Mouse (Mus musculus): ENCODE measurements at regions not wholly inside any gene's neighbourhood (a gene's known extent, or its start where the extent isn't known, plus 50 kb on each side); places are given as distances from the start of the nearest gene placed in this dataset.

- DNase-seq: no peak
Observed at GRCm38 (mm10) chr4:124147276-124147675, 229.5 kb upstream of the 4930535I16Rik start.

GRCm38 (mm10) chr4:124146135-124146534, 228.3 kb upstream of the 4930535I16Rik start:
- DNase-seq: no peak

DNA sequence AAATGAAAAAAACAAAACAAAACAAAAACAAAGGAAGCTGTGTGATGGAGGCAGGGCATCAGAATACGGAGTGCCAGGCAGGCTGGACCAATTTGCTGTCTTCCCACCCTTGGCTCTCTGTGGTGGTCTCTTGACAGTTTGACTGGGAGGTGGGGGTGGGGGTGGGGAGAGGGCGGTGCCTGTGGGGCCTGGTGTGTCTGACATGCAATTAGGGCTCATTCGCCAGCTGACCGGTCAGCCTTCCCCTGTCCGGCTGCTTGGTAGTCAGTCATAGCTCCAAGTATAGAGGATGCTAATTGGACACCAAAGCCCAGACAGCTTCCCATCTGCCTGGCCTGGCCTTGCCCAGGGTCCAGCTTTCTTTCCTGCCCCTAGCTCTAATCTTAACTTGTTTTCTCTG, 225.8 kb upstream of the 4930535I16Rik start:
- no peak for DNase-seq

- no peak for DNase-seq
Observed at GRCm38 (mm10) chr4:124143226-124143625, 225.4 kb upstream of the 4930535I16Rik start.

- DNase-seq: peak; percentile 81
Observed at GRCm38 (mm10) chr4:124142083-124142482, 224.3 kb upstream of the 4930535I16Rik start.

- DNase-seq: no peak
Observed at GRCm38 (mm10) chr4:124135165-124135470, 217.3 kb upstream of the 4930535I16Rik start.

- DNase-seq: no peak
Observed at GRCm38 (mm10) chr4:124134341-124135164, 216.7 kb upstream of the 4930535I16Rik start.

- peak; percentile 36 for DNase-seq
Observed at GRCm38 (mm10) chr4:124130946-124131345, 213.1 kb upstream of the 4930535I16Rik start.

DNA sequence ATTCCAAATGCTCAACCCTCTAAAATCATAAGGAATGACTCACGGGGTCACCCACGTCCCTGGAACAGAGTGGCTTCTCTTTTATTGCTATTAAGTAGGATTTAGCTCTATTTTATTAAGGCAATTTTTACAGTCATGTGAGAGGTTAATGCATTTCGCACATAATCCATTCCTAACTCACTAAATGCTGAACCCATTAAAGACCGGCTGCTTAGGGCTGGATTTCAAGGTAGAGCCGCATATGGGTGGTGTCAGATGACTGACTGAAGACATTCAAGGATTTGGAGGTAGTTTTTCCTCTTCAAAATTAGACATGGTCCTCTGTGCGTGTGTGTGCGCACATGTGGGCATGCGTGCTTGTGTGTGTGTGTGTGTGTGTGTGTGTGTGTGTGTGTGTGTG, 208.4 kb upstream of the 4930535I16Rik start:
- DNase-seq: no peak

GRCm38 (mm10) chr4:124120334-124120733, 202.5 kb upstream of the 4930535I16Rik start:
- DNase-seq: no peak

GRCm38 (mm10) chr4:124113856-124114345, 196.1 kb upstream of the 4930535I16Rik start:
- DNase-seq: no peak

- DNase-seq: peak; percentile 54
Observed at GRCm38 (mm10) chr4:124110705-124111104, 192.9 kb upstream of the 4930535I16Rik start.

DNA sequence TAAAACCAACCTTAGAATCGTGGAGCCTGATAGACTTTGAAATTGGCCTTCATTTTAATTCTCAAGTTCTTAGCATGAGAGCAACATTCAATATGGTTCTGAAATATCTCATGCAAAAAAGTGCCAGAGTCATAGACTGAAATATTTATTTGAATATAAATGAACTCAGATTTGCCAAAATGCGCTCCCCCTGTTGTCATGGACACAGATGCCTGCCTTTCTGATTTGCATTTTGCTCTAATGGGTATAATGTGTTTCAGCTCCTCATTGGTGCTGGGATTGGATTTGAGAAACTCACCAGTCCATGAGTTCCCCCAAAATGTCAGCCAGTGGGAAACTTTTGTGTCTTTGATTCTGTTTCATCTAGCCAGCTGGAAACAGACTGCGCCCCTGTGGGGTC, 191.5 kb upstream of the 4930535I16Rik start:
- DNase-seq: no peak

GRCm38 (mm10) chr4:124102684-124103083, 184.9 kb upstream of the 4930535I16Rik start:
- peak; percentile 63 for DNase-seq

GRCm38 (mm10) chr4:124086801-124087200, 169.0 kb upstream of the 4930535I16Rik start:
- no peak for DNase-seq

DNA sequence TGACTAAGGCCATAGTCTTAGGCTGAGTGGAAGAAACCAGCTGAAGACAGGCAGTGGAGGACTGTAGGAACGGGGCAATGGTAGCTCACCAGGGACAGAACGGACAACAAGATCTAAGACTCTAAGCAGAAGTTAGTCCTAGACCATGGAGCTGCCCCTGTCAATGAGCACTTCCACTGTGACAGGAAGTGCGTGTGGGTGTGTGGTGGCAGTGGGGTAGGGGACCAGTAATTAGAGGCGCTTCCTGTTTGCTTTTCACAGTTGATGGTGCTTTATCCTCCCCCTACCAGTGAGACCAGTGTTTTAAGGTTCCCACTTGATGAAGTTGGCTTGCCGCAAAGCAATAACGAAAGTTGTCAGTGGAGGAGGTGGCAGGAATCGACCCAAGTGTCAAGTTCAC, 168.4 kb upstream of the 4930535I16Rik start:
- DNase-seq: peak; percentile 6

GRCm38 (mm10) chr4:124079603-124080002, 161.8 kb upstream of the 4930535I16Rik start:
- no peak for DNase-seq

DNA sequence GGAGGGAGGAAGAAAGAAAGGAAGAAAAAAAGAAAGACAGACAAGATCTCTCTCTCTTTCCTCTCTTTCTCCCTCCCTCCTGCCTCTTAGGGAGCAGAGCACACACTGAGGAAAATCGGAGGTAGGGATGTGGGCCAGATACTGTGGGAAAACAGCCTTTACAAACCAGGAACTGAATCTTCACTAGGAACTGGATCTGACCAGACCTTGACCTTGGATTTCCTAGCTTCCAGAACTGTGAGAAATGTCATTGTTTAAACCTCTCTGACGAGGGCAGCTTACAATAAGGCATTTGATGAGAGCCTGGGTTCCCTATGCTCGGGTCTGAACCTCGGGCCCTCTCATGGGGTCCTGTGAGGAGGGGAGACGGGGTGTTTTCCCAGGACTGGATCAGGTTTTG, 157.7 kb upstream of the 4930535I16Rik start:
- no peak for DNase-seq

DNA sequence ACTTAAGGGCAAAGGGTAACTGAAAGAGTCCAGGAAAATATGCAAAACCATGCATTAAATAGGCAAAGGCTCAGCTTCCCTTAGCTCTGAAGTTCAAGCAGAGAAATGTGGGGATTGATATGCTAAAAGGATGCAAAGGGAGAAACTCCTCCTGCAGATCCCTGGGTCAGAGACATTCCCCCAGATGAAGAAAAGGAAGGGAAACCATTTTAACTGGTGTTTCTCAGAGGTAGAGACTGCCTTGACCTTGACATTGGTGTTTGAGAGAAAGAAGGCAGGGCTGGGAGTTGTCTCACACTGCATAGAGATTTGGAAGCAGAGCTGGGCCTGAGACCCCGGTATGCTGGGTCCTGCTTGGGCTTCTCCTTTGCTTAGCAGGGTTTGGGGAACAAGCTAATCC, 155.8 kb upstream of the 4930535I16Rik start:
- DNase-seq: no peak

DNA sequence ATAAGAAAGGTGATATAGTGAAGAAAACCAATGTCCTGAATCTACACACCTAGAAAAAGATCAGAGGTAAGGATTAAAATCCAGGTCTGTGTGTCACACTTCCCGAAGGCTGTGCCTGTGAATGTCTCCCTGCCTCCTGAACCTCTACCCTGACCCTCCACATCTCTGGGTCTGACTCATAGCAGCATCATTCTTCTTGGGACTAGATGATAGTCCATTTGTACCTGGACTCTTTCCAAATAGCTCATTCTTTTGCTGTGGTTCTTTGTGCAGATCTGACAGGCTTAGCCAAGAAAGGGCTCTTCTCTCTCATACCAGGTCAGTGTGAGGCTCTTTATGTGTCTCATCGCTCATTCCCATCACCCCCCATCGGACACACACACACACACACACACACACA, 146.8 kb upstream of the 4930535I16Rik start:
- no peak for DNase-seq

GRCm38 (mm10) chr4:124063269-124064100, 145.7 kb upstream of the 4930535I16Rik start:
- no peak for DNase-seq

DNA sequence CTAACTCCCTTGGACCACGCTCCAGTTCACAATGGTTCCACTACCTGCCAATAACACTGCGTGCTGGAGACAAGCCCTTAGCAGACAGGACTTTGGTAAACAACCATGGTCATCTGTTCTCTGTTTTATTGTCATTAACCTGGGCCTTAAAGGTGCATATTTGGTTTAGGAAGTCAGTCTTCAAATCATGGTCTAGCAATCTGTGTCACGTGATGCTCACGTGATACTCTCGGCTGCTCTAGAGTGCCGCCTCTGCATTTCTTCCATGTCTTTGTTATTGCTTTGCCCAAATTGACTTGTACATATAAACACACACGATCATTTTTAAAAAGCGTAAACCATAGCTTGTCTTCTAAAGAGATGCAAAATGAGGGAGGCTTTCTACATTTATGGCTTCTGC, 139.8 kb upstream of the 4930535I16Rik start:
- DNase-seq: no peak

DNA sequence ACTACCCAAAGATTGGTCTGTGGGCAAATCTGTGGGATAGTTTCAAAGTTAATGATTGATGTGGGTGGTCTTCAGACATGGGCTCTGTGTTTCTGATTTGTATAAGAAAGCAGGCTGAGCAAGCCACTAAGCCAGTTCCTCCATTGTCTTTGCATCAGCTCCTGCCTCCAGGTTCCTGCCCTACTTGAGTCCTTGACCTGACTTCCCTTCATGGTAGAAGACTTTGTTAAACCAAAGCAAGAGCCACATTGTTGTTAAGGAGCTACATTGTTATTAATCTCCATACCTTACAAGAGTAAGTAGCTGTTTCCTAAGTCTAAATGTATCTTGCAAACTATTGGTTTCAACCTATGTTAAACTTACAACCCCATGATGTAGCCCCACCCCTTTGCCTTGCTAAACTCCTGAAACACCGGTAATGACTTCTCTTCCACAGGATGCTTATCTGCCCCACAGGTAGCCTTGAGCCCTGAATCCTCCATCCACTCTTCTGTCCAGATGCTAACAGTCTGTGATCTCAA, 136.5 kb upstream of the 4930535I16Rik start:
- no peak for DNase-seq
